Mouse (Mus musculus) cerebral cortex, adult 2 months (tissue): Measurements from ENCODE around the gene Stac3.

Experiments
- WGBS: fragments of 180-500 bp; shearing (Covaris S2); methylation state at CpG from one replicate; pipeline ENCODE4 v1.1.7; 2018; 5-methylcytosine and 5-hydroxymethylcytosine counted together

Stac3 gene

DNA sequence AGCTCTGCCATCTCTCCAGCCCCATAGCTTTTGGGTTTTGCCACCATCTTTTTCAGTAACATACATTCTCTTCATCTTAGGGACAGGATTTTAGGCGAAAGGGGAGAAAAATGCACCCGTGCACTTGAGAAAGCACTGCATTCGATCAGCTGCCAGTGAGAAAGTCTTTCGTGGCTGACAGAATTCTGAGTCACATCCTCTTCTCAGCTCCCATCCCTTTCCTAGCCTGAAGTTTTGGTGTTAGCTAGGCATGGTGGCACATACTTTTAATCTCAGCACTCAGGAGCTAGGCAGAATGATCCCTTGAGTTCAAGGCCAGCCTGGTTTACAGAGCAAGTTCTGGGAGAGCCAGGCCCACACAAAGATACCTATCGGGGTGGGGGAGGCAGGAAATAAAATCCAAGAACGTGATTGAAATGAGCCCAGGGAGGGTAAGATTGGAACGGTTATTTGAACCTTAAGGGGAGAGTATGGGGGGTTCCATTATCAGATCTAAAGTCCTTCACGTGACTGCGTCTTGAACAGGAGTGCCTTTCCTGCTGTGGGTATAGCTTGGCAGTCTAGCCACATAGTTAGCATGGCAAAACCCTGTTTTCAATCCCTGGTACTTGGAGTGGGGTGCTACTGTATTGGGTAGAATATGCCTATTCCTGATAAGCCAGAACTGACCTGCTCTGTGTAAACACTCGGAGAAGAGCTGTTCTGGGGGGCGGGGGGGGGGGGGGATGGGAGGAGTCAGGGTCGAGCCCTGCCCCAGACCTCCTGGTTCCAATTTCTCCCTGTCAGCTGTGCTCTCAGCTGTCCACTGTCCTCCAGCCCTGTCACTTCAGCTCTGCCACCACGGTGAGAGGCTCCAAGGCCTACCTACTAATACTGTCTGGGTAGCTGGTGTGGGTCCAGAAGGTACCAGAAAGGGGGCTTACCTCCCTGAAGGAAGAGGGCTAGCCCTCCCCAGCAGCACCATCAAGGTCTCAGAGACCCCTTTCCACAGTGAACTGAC lies at the start of gene Stac3:
Stac3 (plus strand) TSS at position 793 of the 1,000 bp plus-strand sequence.
- 71% methylated on average over 13 of the region's 13 CpGs for WGBS

DNA sequence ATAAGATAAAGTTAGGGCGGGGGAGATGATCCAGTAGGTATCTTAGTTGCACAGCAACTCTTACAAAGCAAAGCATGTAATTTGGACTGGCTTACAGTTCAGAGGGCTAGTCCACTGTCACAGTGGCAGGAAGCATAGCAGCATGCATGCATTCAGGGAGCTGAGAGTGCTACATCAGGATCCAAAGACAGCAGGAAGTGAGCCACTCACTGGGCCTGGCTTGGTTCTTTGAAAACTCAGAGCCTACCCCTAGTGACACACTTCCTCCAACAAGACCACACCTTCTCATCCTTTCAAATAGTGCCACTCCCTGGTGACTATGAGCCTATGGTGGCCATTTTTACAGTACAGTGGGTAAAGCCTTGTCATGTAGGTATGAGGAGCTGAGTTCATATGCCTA lies 47.8 kb upstream of the Stac3 start:
- 100% methylated on average over 1 of the region's 1 CpGs for WGBS

GRCm38 (mm10) chr10:127462411-127463096 lies 38.9 kb upstream of the Stac3 start:
- 56% methylated on average over 5 of the region's 5 CpGs for WGBS

- 74% methylated on average over 15 of the region's 15 CpGs for WGBS
Measured at GRCm38 (mm10) chr10:127471281-127471988, 30.1 kb upstream of the Stac3 start.

GRCm38 (mm10) chr10:127472722-127473121 lies 28.8 kb upstream of the Stac3 start:
- WGBS, result 89% methylated on average over 9 of the region's 9 CpGs

DNA sequence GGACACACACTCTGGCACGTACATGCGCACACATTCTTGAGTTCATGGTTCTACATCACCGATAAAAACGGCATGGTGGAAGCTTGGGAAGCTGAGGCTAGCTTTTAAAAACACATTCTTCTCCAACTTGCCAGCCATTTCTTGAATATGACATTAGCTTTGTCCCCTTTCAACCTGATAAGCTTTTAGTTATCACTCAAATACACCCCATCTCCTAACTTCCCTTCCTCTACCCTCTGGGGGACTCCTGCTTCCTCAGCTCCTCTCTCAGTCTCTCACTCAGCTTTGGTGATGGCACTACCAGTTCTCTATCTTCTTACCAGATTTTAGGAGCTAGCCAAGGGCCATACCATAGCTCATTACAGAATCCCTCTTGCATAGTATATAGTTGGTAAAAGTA lies 26.3 kb upstream of the Stac3 start:
- WGBS, result 95% methylated on average over 4 of the region's 4 CpGs

GRCm38 (mm10) chr10:127476541-127476940 lies 24.9 kb upstream of the Stac3 start:
- WGBS, result 83% methylated on average over 3 of the region's 3 CpGs

GRCm38 (mm10) chr10:127477301-127477700 lies 24.2 kb upstream of the Stac3 start:
- 74% methylated on average over 7 of the region's 7 CpGs for WGBS

DNA sequence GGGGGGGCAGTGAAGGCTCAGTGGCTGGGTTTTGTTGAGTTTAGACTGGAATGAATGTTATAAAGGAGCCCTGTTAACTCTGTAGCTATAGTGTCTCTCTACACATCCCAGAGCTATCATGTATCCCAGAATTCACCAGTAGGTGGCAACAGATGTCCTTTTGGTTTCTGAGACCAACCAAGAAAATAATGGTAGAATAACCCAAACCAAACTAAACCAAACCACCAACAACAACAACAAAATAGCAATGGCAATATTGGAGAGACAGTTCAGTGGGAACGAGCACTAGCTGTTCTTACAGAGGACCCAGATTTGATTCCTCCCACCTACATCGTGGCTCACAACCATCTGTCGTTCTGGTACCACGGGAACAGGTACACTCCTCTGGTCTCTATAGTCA lies 22.4 kb upstream of the Stac3 start:
- 47% methylated on average over 4 of the region's 4 CpGs for WGBS

- WGBS, result 60% methylated on average over 19 of the region's 19 CpGs
Measured at GRCm38 (mm10) chr10:127480833-127481813, 20.4 kb upstream of the Stac3 start.

DNA sequence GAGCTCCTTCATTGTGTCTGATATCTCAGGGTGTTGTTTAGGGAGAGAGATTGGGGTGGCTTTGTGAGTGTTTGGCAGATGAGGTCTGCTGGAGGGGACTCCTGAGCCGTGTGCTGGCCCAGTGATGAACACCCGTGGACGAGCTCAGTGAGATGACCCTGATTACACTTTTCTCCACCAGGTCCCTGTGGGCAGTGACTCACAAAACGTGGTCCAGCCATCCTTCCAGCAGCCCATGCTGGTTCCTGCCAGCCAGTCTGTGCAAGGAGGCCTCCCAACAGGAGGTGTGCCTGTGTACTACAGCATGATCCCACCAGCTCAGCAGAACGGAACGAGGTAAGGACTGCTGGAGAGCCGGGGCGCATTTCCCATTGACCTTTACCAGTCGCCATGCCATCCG lies 16.3 kb upstream of the Stac3 start:
- 83% methylated on average over 10 of the region's 10 CpGs for WGBS

GRCm38 (mm10) chr10:127488856-127489255 lies 12.6 kb upstream of the Stac3 start:
- WGBS, result 52% methylated on average over 7 of the region's 7 CpGs

DNA sequence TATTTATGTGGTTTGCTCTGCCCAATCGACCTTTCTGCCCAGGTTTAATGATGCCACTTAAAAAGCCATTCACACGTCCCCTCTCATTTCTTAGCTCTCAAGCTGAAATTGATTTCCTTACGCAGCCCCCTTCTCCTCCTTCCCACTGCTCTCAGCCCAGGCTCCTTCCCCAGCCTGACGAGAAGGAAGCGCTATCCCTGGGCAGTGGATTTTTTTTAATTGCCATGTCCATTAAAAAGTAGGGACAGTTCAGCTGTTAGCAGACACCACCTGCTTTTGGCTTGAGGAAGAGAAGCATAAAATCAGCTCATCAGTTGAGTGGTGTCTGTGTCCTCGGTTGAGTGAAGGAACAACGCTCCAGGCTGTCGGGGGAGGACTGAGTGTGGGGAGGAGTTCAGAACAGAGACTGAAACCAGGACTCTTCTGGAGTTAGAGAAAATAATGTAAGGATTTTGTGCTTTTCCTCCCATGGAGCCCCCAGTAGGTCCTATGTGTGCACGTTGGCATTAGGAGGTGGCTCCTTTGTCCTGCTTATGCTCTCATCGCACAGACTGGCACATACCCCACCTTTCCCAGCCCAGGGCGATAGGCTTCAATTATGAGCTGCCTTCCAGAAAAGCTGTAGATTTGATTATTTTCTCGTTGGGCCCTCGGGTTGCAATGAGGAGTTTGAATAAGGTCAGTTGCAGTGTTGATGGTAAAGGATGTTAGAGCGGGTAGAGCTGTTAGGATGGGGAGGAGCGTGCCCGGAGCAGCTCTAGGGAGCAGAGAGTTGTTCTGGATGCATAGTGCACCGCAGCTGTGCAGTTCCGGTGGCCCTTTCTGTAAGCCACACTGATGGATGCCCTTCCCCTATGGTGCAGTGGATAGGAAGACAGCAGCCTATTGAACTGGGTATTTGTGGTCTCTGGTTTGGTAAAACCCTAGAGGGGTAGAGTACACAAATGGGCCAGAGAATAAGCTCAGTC lies 11.0 kb upstream of the Stac3 start:
- 70% methylated on average over 18 of the region's 18 CpGs for WGBS

DNA sequence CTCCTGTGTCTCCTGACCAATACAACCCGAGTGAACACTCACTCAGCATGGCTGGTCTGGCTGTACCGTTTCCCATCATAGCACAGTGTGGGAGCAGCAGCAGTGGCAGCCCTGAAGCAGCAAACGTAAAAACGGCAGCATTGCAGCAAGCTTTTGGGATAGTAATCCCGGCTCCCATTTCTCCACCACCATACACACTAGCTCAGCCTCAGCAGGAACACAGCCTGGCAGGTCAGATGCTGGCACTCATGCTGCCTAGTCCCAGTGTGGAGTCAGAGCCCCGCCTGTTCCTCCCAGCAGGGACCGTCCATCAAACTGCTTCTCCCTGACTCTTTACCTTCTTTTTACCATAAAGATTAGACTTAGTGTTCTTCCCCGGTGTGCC lies 10.4 kb upstream of the Stac3 start:
- 41% methylated on average over 8 of the region's 8 CpGs for WGBS

- 54% methylated on average over 3 of the region's 3 CpGs for WGBS
Measured at GRCm38 (mm10) chr10:127492118-127492517, 9.4 kb upstream of the Stac3 start.

GRCm38 (mm10) chr10:127496156-127496555 lies 5.3 kb upstream of the Stac3 start:
- 88% methylated on average over 3 of the region's 3 CpGs for WGBS

- WGBS, result 54% methylated on average over 5 of the region's 5 CpGs
Measured at GRCm38 (mm10) chr10:127499516-127499915, 2.0 kb upstream of the Stac3 start.

DNA sequence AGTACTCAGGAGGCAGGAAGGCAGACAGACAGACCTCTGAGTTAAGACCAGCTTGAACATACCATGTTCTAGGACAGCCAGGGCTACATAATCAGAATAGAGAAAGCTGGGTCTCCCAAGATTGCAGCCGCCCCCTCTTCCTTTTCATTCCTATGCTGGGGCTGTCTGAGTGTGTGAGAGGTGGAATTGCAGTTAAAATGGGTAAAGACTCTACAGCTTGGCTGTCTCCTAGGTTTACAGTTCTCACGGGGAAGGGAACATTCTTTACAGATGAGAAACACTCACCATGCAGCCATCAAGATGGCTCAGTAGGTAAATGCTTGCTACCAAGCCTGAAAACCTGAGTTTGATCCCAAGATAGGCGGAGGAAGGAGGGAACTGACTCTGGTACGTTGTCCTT lies 1.4 kb upstream of the Stac3 start:
- 68% methylated on average over 4 of the region's 4 CpGs for WGBS

- 9% methylated on average over 15 of the region's 15 CpGs for WGBS
Measured at GRCm38 (mm10) chr10:127508239-127508638, 6.8 kb downstream of the Stac3 start.
